Mouse (Mus musculus) regulatory T cell (primary cell): ENCODE data around the gene Crybg2.

Experiments used
- in situ Hi-C: fragments of 300-600 bp; cut with MboI, MseI; formaldehyde crosslinking; loops from one replicate; pipeline ENCODE4 v1.15.1; 2025; ENCODE audit warnings: high pct_unique_total_duplicates

Gene Crybg2

DNA sequence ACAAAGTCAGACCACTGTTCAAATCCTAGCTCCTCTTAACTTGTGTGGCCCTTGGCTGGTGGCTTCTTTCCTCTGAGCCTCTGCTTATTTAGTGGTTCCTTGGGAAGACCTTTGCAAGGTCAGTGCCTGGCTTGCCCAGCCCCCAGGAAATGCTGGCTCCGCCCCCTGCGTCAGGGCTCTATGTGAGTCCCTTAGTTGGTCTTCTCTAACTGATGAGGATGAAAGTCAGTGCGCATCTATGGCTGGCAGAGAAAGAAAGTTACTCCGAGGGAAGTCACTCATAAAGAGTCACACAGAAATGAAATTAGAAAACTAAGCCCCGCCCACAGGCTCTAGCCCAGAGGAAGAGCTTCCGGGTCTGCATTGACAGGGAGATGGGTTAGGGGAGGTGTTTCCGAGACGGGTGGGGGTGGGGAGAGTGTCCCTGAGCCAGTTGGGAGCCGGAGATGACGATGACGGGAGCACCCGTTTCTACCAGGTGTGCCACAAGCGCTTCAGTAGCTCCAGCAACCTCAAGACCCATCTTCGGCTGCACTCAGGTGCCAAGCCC, 2.4 kb upstream of the Crybg2 start:
- in situ Hi-C loops = no loop called here

DNA sequence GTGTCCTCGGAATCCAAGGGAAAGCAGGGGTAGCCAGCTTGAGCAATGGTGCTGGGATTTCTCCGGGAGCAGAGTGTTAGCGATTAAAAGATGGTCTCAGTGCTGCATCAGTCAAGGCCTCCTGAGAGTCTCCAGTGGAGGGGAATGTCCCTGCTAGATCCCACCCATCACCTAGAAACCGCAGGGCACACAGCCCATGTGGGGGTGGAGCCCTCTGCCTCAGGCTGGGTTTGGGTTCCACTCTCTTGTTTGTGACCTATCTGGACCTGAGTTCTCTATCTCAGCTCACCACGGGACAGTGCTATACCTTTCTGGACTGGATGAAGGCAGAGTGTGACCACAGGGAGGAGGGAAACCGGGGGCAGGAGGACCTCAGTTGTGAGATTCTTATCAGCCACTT, 1.7 kb upstream of the Crybg2 start:
- in situ Hi-C loops = no loop called here

DNA sequence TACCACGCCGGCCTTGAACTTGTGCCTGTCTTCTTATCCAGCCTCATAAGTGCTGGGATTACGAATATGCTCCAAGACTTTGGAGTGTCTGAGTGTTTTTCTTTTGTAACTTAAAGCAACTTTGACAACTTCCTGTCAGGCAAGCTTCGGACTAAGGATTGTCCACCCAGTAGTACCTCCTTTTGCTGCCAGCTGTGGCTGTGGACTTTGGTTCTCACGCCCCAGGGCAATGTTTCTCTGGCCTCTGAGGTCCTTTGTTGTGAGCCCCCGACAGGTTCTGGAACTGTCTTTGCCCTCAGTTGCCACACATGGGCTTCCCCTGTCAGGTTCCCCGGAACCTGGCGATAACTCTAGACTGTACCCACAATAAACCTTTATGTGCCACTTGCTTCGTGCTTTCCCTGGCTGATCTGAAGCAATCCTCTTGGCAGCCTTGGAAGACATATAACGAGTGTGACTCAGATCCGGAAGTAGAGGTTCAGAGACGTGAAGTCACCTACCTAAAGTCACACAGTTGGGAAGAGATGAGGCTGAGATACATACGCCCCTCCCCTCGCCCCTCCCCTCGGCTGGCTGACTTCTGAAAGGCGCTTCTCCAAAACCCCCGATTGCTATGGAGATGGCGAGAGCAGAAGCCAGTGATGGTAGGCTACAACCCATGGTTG, 683 bp downstream of the Crybg2 start:
- in situ Hi-C loops = no loop called here

DNA sequence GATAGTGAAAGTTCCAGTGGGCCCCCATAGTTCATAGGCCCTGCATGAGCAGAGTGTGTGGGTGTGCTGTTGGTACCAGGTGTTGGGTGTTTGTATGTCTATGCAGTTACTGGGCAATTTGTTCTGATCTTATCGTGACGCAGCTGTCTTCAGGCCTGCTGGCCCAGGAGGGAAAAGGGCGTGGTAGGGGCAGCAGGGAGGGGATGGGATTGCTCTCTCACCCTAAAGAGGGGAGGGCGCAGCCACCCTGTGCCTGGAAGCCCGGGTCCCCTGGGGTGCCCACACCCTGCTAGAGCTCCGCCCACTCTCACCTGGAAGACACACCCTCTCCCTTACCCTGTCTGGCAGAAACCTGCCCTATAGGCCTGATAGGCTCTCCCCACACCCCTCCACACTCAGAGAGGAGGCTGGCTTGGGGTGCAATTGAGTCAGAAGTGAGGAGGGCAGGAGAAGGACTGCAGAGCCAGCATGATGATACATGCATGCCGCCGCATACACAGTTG, 1.4 kb downstream of the Crybg2 start:
- in situ Hi-C loops = no loop called here

DNA sequence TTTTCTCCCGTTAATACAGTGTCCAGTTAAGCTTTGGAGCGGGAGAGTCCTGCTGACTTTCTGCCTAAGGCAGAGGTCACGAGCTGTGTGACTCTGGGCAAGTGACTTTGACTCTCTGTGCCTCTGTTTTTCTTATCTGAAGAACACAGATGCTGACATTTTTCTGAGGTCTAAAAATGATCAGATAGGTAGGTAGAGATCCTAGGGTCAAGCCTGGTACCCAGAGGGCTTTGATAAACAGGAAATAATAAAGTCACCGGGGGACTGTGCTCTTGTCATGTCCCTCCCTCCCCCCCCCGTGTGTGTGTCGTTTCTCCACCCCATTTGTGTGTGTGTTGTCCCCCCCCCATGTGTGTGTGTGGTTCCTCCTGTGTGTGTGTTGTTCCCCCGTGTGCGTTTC, 1.9 kb downstream of the Crybg2 start:
- in situ Hi-C loops = no loop called here

DNA sequence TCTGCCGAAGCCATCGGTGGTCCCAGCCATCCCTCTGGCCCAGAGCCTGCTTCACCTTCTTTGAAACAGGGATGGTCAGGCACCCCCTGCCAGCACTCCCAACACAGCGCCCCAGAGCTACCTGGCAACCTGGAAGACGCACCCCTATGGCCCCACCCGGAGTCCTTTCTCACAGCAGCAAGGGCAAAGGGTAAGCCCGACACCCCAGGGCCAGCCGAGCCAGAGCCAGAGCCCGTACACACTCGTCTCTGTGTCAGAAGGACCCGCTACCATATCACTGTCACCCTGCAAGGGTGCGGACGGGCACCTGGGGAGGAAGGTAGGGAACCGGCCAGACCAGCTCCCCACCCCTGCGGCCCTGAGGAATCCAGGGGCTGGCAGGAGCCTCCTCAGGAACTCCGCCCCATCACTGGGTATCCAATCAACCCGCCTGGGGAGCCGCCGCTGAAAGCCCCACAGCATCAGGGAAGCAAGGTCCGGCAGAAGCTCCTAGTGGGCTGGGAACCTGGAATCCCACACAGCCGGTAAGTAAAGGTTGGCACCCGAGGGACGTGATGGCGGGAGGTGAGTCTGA, 4.9 kb downstream of the Crybg2 start:
- in situ Hi-C loops = no loop called here

DNA sequence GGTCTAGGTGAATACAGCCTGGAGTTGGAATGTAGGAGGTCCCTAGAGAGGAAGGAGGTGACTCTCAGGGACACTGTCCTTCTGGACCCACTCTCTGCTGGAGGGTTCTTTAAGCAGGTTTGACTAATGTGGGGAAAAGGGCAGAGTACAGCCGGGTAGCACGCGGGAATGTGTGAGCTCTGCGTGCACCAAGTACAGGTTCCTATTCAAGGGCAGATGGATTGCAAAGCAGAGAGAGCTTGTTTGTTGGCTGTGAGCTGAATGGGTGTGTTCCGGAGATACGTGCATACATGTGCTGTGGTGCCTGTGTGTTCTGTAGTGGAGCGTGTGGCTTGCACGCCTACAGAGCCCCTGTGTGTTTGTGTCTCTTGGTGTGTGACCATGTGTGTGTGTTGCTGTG, 6.8 kb downstream of the Crybg2 start:
- in situ Hi-C loops = no loop called here

DNA sequence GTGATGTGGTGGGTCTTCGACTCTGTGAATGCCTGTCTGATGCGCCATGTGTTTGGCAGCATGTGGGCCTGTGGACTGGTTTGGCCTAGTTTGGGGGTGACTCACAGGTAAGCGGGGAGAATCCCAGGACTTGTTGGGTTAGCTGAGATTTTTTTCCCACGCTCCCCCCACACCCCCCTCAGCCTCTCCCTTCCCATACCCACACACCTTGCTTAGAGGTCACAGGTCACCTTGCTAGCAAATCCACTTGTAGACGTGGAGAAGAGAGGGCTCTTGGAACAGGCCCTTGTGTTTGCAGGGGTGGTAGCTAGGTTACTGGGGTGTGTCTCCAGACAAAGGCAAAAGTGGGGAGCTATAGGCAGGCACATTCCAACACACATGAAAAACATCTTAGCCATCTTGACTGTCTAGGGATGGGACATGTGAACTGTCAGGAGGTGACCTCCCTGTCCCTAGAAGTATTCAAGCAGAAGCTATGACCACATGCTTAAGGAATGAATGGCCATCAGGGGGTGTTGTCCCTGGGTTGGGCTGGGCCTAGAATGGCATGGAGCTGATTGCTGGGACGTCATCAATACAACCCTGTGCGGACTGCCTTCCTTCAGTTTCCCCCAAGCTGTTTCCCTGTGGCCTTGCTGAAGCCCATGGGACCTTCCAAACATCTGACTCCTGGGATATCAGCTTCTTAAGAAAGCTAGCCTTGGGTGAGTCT, 7.4 kb downstream of the Crybg2 start:
- in situ Hi-C loops = no loop called here

DNA sequence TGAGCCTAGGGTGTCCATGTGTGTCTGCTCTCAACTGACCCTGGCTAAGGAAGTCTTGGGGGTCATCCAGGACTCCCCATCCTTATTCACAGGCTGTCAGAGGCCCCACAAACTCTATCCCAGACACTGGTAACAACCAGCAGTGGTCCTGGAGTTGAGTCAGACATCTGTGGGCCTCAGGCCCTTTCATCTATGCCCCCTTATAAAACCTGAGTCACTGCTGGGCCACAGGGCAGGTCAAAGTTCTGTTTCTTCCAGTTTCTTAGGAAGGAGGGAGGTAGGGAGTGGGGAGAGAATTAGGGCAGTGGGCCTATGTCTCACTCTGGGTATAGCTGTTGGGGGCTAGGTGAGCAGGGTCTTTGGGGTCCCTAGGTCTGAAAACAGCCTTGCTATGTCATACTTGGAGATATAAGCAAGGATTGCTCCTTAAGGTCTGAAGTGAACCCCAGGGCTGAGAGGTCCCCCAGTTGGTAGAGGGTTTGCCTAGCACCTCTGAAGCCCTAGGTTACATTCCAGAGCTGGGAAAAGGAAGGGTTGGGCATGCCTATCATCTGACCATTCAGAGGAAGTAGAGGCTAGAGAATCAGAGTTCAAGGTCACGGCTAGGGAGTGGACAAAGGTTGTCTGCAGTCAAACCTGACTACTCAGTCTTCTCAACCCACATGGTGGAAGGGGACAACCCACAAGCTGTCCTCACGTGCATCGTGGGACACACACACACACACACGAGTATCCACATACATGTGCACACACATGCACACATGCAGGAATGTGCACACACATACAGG, 8.4 kb downstream of the Crybg2 start:
- in situ Hi-C loops = no loop called here

DNA sequence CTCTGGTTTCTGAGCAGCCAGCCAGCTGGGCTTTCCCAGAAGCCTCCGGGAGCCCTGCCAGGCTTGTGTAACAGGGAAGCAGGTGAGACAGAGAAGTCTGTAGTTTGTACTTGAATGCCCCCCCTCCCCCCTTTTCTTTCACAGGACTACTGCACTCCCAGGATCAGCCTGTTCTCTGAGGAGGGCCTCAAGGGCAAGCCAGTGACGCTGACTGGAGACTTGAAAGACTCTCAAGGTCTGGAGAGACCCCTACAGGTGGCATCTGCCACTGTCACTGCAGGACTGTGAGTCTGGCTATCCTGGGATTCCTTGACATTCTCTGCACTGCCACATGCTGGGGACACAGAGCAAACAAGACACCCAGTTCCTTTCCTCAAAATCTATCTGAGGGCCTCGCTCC, 18.1 kb downstream of the Crybg2 start:
- in situ Hi-C loops = loop anchor here (5.0 kb wide), 1 partner anchor 41 kb away; no protein-coding TSS in a partner anchor

DNA sequence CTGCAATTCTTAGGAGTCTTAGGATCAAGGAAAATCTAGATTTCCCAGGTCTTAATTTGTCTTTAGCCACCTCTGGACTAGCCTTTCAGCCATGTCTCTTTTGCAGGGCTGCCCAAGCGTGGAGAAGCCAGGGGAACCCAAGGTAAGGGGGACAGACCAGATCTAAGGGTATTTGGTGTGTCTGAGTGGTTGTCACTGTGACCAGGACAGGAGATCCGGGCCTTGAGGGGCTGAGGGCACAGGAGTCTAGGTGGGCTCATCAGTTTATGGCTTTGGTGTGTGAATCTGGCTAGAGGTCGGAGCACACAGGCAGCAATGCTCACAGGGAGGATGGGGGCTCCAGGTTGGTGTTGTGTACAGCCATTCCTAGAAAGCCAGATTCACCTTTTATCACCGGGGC, 20.1 kb downstream of the Crybg2 start:
- in situ Hi-C loops = no loop called here

DNA sequence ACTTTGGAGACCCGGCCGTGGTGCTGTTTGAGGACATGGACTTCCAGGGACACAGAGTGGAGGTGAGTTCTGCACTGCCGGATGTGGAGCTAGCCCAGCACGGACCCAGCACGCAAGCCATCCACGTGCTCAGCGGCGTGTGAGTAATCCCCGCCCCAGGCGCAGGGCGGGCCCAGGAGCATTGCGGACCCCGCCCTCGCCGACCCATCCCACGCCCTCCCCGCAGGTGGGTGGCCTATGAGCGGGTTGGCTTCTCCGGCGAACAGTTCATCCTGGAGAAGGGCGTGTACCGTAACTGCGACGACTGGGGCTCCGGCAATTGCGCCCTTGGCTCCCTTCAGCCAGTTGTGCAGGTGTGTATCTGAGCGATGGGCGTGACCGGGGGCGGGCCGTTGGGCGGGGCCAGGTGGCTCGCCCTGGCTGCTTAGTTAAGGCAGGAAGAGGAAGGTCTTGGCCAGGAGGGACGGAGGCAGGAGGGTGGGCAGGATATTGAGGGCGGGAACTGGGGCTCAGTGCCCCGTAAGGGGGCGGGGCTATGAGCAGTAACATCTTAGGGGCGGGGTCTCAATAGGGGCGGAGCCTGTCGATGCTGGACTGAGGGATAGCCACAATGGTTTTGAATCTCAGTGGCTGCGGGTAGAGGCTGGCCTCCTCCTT, 21.2 kb downstream of the Crybg2 start:
- in situ Hi-C loops = no loop called here

DNA sequence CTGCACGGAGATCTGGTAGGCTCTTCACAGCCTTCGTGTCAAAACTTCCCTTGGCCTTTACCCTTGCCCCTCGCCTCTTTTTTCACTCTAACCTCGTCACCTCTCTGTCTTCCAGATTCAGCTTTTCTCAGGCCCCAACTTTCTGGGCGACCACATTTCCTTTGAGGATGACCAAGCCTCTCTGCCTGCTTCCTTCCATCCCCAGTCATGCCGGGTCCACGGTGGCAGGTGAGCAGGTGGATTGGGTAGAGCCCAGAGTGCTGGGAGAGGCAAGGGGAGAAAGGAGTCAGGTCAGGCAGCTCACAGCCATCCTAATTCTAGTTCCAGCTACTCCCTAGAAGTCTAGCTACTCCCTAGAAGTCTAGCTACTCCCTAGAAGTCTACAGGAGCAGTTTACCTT, 21.8 kb downstream of the Crybg2 start:
- in situ Hi-C loops = no loop called here

DNA sequence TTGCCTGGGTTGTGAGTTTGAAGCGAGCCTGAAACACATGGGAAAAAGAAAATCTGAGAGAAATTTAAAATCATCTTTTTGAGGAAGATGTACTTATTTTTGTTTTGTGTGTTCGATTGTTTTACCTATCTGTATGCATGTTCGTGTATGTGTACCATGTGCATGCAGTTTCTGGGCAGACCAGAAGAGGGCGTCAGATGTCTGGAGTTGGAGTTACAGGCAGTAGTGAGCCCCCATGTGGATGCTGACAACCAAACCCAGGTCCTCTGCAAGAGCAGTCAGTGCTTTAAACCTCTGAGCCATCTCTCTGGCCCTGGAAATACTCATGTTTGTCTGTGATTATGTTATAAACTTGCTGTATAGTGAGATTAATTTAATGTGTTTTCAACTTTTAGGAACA, 24.4 kb downstream of the Crybg2 start:
- in situ Hi-C loops = no loop called here

DNA sequence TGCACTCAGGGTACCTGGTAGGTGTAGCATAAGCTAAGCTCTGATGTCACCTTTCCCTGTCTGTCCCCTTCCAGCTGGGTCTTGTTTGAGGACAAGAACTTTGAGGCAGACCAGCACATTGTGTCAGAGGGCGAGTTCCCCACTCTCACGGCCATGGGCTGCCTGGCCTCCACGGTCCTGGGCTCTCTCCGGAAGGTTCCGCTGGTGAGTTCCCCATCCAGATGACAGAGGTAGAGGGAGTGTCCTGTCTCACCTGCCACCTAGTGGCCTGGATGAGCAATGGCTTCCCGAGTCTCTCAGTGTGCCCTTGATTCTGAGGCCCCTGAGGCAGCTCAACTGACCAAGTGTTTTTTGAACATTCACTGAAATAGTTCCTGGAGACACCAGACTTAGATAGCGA, 26.8 kb downstream of the Crybg2 start:
- in situ Hi-C loops = no loop called here

DNA sequence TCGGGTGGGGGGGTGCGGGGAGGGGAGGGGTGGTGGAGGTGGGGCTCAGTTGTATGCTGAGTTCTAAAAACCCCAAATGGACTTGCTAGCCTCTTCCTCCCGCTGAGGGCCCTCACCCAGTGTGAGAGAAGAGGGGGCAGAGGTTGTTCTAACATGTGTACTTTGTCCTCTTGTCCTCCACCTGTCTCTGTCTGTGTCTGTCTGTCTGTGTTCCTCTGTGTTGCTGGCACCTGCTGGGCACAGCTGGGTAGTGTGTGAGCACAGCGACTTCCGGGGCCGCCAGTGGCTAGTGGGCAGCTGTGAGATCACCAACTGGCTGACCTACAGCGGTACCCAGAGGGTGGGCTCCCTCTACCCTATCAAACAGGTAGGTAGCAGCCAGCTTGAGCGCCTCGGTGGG, 28.4 kb downstream of the Crybg2 start:
- in situ Hi-C loops = no loop called here

DNA sequence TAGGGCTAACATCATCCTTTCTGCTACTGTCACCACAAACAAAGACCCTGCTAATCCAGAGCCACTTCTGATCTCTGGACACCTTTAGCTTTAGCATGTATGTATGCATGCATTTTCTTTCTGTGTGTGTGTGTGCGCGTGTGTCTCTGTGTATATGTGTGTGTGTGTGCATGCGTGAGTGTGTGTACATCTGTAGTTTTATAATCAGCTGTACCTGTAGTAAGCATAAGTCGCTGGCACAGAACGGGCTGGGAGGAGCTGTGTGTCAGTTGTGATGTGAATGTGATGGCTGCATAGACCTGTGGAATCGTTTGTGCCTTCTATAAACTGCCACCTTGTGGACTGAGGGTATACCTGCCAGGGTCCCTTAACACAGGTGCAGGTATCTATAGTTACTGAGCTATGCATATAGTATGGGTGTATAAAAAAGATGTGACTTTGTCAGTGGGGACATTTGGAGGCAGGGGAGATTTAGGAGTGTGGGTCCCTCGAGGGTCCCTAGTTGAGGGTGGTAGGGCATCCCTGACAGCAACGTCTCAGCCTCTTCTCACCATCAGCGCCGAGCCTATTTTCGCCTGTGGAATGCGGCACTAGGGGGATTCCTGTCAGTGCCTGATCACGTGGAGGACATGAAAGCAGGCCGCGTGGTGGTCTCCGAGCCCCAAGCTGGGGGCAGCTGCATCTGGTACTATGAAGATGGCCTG, 30.1 kb downstream of the Crybg2 start:
- in situ Hi-C loops = loop anchor here (5.0 kb wide), 1 partner anchor 37 kb away; the partner anchor contains the start of gene Sh3bgrl3

DNA sequence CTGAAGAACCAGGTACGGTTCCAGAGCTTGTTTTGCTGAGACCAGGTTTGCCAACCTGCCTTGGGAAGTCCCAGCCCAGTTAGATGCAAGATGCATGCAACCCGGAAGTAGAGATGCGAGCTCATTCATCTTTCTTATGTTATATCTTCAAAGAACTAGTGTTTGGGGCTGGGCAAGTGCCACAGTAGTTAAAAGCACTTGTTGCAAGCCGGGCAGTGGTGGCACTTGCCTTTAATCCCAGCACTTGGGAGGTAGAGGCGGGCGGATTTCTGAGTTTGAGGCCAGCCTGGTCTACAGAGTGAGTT, 30.6 kb downstream of the Crybg2 start:
- in situ Hi-C loops = loop anchor here (5.0 kb wide), 1 partner anchor 36 kb away; the partner anchor contains the start of gene Sh3bgrl3

DNA sequence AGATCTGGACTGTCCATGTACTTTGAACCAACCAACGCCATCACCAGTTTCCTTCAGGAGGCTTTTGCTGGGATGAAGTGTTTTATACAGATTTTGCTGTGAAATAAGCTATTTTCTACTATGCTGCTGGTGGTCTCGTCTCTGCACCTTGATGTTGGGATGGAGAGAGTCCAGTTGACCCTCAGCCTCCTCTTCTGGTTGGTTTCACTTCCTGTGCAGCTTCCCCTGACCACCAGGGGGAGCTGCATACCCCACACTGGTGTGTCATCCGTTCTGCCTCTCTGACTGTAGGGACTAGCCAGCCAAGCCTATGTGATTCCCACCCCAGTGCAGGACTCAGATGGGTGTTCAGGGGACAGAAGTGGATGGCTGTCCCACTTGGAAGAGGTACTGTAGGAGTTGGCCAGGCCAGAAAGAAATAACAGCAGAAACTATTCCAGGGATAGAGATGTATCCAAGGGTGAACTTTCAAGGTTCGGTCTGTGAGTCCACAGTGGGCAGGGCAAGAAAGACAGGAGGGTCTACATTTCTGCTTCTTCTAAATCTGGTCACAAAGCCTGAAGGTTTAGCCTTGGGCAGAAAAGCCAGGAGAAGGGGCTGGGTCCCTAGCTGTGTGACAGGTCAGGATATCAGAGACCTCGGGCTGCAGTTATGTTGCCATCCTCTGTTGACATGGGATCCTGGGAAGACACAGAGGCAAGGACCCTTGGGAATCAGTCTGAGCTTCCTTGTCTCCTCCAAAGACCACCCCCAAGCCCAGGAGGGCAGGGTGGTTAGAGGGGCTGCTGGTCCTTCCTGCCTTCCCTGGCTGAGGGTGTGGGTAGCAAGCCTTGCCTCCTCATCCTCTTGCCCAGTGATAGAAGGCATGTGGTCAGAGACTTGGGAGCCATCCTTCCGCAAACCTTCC, 32.0 kb downstream of the Crybg2 start:
- in situ Hi-C loops = loop anchor here (5.0 kb wide), 1 partner anchor 35 kb away; the partner anchor contains the start of gene Sh3bgrl3
